Mouse (Mus musculus) layer of hippocampus, adult 6 months (tissue): Measurements from ENCODE around the gene Tlr9. TPM values are rescaled to one million over a fixed set of nuclear protein-coding genes. Genes with fewer than 3 reads are reported as not detected.

ENCODE experiments used
- long read RNA-seq, 2 experiments: library from polyadenylated mRNA; unstranded; transcript quantifications; one replicate each; pipeline ENCODE4 v2.0.0; 2019 to 2020
- microRNA-seq: library from miRNA; unstranded; fragments of <30 nt; microRNA quantifications from one replicate; pipeline ENCODE4 v1.2.0, GENCODE M21; 2020
- polyA plus RNA-seq: library from polyadenylated mRNA; unstranded; fragments of <200 nt; fragmentation: Nextera tagmentation; gene quantifications from 2 replicates; pipeline ENCODE4 v1.2.3, GENCODE M21; 2021

Gene Tlr9
- 0.38 and 0.40 TPM in 2 replicates for polyA plus RNA-seq
- long read RNA-seq, experiment 1, result 0 reads
- long read RNA-seq, experiment 2, result 0 reads

GRCm38 (mm10) chr9:106222261-106222851 lies at the start of gene Tlr9:
Gene Tlr9, plus strand, starts transcription at chr9:106222598.

GRCm38 (mm10) chr9:106199535-106200272 lies 22.7 kb upstream of the Tlr9 start, which contains the start of gene Ppm1m:
Gene Ppm1m, minus strand, starts transcription at chr9:106199746.

GRCm38 (mm10) chr9:106202819-106203636 lies 19.4 kb upstream of the Tlr9 start, which contains the start of gene Twf2:
Gene Twf2, plus strand, starts transcription at chr9:106203108.

Small RNA genes lying within 50 kb of the gene (microRNA-seq; reads per million reads assigned to microRNA genes)
- 69,553 reads per million, percentile 99 among the genes with 10 or more reads in this experiment for gene Mirlet7g

Other genes starting within 250 kb of the Tlr9 start
- gene Col6a4, start 125.8 kb upstream of the Tlr9 start, polyA plus RNA-seq, result 0.09 and 0.28 TPM in 2 replicates
- gene Glyctk, start 64.5 kb upstream of the Tlr9 start, polyA plus RNA-seq, result 0.88 and 0.98 TPM in 2 replicates
- gene Wdr82, start 51.7 kb upstream of the Tlr9 start, polyA plus RNA-seq, result 42.3 and 42.8 TPM in 2 replicates
- 16.0 and 20.8 TPM in 2 replicates for gene Ppm1m, start 22.9 kb upstream of the Tlr9 start, polyA plus RNA-seq
- 58.5 and 63.2 TPM in 2 replicates for gene Twf2, start 19.5 kb upstream of the Tlr9 start, polyA plus RNA-seq
- 78.2 and 79.3 TPM in 2 replicates for gene Alas1, start 26.1 kb downstream of the Tlr9 start, polyA plus RNA-seq
- 23.8 and 25.6 TPM in 2 replicates for gene Poc1a, start 58.5 kb downstream of the Tlr9 start, polyA plus RNA-seq
- 12.0 and 14.6 TPM in 2 replicates for gene Dusp7, start 146.0 kb downstream of the Tlr9 start, polyA plus RNA-seq
- 582 and 680 TPM in 2 replicates for gene Rpl29, start 206.9 kb downstream of the Tlr9 start, polyA plus RNA-seq
- gene Acy1, start 215.7 kb downstream of the Tlr9 start, polyA plus RNA-seq, result 7.1 and 10.5 TPM in 2 replicates
- 11.8 and 17.3 TPM in 2 replicates for gene Abhd14b, start 224.9 kb downstream of the Tlr9 start, polyA plus RNA-seq
- gene Abhd14a, start 225.1 kb downstream of the Tlr9 start, polyA plus RNA-seq, result 61.5 and 66.8 TPM in 2 replicates
- 59.2 and 69.0 TPM in 2 replicates for gene Pcbp4, start 230.7 kb downstream of the Tlr9 start, polyA plus RNA-seq
- gene Gpr62, start 243.3 kb downstream of the Tlr9 start, polyA plus RNA-seq, result 8.8 and 11.7 TPM in 2 replicates